Mouse (Mus musculus): ENCODE data around the gene Prcp.

Prcp gene

DNA sequence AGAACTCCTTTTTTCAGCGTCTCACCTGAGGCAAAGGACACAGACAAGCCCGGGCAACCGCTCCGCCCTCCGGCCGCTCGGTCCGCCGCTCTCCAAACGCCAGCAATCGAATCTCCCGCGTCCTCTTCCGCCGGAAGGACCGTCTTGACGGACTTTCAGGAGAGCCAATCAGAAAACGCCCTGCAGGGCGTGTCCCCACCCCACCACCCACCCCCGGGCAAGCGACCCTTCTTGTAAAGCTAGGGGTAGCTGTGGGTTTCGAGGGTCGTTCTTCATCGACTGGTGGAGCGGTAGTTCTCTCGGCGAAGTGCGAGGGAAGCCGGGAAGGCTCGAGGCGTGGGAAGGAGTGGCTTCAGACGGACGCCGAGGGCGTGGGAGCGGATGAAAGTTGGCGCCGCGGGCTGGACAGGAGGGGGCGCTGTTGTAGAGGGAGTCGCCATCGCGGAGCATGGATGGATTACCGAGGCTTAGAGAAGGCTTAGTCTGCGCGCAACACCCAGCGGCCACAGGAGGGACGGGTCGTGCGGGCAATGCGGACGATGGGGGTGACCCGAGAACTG lies at the start of gene Prcp, which contains the start of gene Ddias:
TSS of gene Prcp (plus strand) at position 355 of the 560 bp plus-strand sequence.
TSS of gene Ddias (minus strand) at position 132 of the 560 bp plus-strand sequence.
- peak; percentile 89 for DNase-seq

DNA sequence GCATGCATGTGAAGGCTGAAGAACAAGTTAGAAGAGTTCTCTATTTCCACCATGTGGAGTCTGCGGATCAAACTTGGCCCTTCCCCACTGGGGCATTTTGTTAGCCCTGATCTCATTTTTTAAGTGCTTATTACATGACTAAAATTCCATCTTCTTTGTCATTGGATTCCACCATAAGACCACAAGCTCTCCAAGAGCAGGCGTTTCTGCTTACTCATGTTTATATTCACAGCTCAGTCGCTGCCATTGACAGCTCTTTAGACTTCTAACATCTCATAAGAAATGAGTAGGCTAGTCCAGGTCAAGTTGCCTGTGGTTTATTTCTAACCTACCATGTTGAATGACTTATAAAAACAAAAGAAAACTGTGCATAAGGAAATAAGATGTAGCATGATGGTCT lies 48.0 kb upstream of the Prcp start:
- DNase-seq, result no peak

DNA sequence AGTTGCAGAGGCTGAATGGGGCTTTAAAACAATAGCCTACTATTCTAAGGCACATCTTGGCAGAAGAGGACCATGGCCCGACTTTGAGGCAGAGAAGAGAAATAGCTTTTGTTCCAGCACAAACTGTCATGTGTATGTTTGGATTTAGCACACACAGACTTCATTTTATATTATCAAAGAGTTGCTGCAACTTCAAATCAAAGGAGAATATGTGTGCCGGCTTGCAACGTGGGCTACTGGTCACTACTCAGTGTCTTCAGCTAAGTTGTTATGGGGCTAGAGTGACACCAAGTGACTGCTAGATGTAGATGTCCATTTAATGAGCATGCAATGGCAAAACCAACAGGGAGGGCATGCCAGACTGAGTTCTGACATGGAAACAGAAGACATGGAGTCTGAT lies 46.3 kb upstream of the Prcp start:
- DNase-seq, result no peak

DNA sequence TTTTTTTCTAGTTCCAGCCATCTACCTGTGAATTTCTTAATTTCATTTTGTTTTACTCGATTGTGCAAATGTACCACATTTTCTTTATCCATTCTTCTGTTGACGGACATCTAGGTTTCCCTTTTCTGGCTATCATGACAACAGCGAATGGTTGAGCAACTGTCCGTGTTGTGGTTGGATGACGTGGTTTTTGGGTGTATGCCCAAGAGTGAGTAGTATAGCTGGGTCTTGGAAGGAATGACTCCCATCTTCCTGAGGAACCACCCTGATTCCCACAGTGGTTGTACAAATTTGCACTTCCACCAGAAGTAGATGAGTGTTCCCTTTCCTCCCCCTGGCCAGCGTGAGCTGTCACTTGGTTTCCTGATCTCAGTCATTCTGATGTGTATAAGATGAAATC lies 41.9 kb upstream of the Prcp start:
- DNase-seq, result no peak

DNA sequence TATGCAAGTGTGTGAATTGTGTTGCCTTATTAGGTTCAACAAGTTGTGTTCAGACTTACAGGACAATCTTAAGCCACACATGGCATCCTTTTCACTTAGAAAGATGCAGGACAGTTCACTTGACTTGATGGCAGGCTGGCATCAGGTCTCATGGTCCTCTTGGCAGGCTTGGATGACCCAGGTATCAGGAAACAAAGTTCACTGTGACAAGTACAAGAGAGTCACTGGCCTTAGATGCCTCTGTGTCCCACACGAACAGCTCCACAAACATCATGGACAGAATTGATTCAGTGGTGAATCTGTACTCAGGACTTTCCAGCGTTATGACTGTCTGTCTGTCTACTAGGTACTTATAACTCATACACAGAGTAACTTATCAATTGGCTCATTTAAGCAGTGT lies 39.9 kb upstream of the Prcp start:
- no peak for DNase-seq

GRCm38 (mm10) chr7:92836447-92836846 lies 37.8 kb upstream of the Prcp start:
- DNase-seq, result no peak

GRCm38 (mm10) chr7:92837226-92837625 lies 37.0 kb upstream of the Prcp start:
- DNase-seq, result no peak

GRCm38 (mm10) chr7:92837907-92838306 lies 36.4 kb upstream of the Prcp start:
- DNase-seq, result no peak

- no peak for DNase-seq
Measured at GRCm38 (mm10) chr7:92842254-92842653, 32.0 kb upstream of the Prcp start.

- DNase-seq, result no peak
Measured at GRCm38 (mm10) chr7:92848246-92848645, 26.0 kb upstream of the Prcp start.

DNA sequence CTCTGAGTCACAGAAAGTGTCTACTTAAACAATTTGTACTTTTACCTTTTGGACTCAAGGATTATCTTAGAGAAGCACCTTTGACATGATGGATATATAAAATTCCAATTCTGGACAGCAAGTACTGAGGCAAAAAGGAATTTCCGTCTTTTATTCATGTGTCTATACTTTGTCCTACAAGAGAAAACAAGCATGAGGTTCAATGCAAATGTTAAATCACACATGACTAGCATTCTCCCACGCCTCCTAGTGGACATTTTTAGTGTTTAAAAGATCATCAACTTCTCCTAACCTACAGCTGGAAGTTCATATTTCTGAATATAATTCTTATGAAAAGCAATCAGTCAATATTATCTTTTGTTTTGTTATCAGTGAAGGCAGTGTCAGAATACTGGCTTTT lies 7.7 kb upstream of the Prcp start:
- DNase-seq, result no peak

DNA sequence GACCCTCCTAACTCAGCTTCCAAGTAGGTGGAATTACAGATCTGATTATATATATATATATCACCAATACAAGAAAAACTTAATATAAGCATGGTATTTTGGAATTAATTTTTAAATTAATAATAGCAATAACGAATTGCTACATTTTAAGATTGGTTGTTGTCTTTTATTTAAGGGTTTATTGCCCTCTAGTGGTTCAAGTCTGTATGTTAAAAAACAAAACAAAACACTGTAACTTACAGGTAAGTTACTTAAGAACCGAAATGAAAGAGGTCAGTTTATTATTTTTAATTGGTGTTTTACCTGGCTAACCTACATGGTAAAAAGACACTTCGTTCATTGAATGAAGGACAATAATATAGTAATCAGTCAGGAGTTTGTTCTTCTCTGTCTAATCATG lies 4.1 kb upstream of the Prcp start:
- DNase-seq, result no peak

GRCm38 (mm10) chr7:92871596-92871995 lies 2.7 kb upstream of the Prcp start:
- no peak for DNase-seq

DNA sequence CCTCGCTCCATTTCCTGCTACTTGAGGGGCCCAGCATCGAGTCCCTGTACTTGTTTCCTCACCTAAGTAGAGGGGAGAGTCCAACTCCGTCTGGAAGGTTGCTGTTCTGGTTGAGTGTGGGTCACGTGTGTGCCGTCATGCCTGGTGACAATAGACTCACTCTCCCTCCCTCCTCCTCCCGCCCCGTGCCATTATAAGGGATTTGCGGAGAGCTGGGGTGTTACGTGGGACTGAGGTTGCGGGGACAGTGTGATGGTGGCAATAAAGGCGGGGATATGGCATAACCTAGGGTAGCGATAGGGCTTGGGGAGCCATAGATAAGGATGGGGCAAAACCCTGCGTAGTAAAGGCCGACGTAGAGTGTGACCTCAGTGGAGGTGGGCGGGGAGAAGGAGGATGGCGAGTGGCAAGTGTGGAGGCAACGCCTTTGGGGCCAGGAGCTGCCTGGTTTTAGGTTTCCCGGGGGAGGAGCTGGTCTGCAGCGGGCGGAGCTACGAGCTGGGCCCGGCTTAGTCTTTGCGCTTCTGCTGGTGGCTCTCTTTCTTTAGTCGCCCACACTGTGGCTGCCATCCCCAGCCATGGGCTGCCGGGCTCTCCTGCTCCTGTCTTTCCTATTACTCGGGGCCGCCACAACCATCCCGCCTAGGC lies 615 bp downstream of the Prcp start:
- DNase-seq, result peak; percentile 94

GRCm38 (mm10) chr7:92876066-92876465 lies 1.8 kb downstream of the Prcp start:
- peak; percentile 11 for DNase-seq

DNA sequence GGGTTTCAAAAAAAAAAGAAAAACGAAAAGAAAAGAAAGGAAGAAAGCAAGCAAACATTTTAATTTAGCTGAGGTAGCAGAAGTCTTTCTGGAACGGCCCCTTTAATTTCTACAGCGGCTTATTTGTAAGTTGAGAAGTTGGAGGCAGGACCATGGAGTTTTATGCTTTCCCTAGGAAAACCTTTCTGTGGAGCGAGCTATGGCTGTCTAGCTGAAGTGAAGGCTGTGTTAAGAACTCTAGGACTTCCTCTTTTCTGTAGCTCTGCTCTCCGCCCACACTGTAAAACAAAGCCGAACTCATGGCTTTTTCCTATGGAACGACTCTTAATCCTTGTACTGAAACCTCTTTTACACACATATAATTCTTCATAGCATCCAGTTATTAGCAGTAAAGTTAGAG lies 2.3 kb downstream of the Prcp start:
- DNase-seq, result no peak

GRCm38 (mm10) chr7:92878575-92879285 lies 4.5 kb downstream of the Prcp start:
- DNase-seq, result peak; percentile 17

- DNase-seq, result no peak
Measured at GRCm38 (mm10) chr7:92883850-92884716, 9.8 kb downstream of the Prcp start.

- peak; percentile 5 for DNase-seq
Measured at GRCm38 (mm10) chr7:92884998-92885660, 10.9 kb downstream of the Prcp start.

DNA sequence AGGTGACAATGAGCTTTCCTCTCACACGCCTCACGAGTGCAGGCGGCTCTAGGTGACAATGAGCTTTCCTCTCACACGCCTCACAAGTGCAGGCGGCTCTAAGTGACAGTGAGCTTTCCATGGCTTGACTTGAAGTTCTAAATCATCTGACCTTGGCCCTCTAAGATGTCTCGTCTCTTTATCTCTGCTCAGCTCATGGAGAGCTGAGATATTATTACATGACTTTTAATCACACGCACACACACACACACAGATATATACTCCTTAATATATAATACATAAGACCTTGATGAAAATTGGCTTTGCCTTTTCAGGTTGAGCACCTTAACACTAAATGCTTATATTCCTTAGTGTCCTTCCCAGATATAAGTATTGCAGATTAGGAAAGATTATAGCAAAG lies 12.5 kb downstream of the Prcp start:
- no peak for DNase-seq

DNA sequence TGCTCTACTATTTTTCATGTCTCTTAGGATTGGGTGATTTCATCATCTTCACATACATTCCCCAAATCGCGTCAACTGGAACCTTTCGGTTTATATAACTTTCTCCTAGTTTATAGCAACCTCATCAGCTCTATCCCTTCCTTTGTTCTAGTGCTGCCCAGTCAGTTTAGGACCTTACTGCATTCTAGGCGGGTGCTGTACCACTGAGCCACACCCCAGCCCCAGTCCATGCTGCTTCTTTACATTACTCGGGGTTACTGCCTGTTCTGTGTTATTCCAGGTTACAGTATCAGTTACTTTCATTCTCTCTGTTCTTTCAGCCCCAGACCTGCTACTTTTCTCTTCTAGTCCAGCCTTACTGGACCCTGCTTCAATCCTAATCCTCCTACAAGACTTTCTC lies 13.0 kb downstream of the Prcp start:
- no peak for DNase-seq

DNA sequence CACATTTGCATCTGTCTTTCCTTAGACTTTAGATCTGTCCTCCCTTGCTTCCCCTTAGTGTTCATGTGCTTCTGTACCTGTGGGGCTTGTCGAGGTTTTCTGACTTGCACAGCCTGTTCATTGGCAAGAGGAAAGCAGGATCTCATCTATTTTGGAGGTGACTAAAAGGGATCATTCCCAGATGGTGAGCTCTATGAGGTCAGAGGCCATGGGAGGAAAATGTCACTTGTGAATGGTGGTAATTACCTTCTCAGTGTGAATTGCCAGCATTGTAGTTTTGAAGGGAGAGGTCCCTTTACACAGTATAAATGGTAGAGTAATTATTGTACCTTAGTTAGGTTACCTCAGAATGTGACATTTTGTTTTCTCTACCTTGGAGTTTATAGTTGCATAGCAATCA lies 15.9 kb downstream of the Prcp start:
- no peak for DNase-seq
